Mouse (Mus musculus) heart, adult 2 months (tissue): Measurements from ENCODE around the gene Ifitm10.

ENCODE experiments used
- EP300 ChIP-seq: fragments of 200-500 bp; IDR thresholded peaks from 2 replicates; pipeline ENCODE4 v1.6.1; 2011; ENCODE audit warnings: low read depth, low read length, control low read depth; ENCODE audit not compliant: insufficient read depth
- POLR2A ChIP-seq: fragments of 200-500 bp; IDR thresholded peaks from 2 replicates; pipeline ENCODE4 v1.6.1; 2011; ENCODE audit warnings: mild to moderate bottlenecking, low read depth, low read length, control low read depth; ENCODE audit not compliant: insufficient read depth

- TF ChIP-seq POLR2A (no peak), EP300 (no peak)
Measured at GRCm38 (mm10) chr7:142370937-142371336, 2.6 kb downstream of the Ifitm10 start.
